Mouse (Mus musculus) CD4-positive, CD25-positive, alpha-beta regulatory T cell, adult 2 months (primary cell): Measurements from ENCODE around the gene Gstp2.
"Not testable (repeated sequence)": the region's sequence is repeated elsewhere in the genome, so short reads cannot be mapped to it uniquely, and the experiment has no call there.

Experiments used
- DNase-seq: peaks from one replicate; pipeline ENCODE4 v3.0.0-alpha.2; 2012; ENCODE audit warnings: low read depth, low spot score

The Gstp2 gene

GRCm38 (mm10) chr19:4070311-4070710, 24.5 kb upstream of the Gstp2 start:
- DNase-seq = no peak

DNA sequence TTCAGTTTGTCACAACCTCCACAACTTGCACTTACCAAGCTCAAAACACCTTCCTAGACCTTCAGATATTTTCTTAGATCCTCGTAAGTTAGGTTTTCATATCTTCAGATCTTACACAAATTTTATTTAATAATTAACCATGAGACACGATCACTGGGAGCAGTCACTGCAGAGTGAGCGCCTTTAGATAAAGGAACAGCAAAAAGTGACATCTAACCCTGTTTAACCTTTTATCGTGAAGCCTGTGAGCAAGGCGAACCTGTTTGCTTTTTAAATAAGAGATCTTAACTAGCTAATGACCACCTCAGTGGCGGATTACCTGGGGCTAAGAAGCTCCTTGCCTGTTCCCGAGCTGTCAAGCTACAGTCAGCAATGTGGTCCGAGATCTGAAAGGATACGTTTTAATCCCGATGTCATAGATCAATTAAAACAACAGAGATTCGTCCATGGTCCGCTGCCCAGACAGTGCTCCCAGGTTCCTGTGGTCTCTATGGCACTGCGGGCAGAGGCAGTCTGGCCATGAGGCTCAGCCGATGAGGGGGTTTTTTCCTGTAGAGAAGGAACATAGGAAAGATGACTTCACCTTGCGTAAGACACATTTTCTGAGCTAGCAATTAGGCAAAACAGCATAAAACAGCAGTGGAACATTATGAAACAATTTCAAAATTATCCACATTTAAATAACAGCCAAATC, 23.0 kb upstream of the Gstp2 start:
- no peak for DNase-seq

DNA sequence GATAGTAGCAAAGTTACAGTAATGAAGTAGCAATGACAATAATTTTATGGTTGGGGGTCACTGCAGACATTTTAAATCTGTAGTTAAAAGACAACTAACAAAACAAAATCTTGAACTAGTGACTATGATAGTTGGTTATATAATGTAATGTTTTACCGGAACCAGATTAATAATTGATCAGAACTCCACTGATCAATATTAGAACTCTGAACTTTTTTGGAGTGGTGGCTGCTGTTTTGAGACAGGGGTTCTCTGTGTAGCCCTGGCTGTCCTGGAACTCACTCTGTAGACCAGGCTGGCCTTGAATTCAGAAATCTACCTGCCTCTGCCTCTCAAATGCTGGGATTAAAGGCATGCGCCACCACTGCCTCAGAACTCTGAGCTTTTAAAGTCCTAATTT, 22.4 kb upstream of the Gstp2 start:
- not testable (repeated sequence) for DNase-seq

- DNase-seq = no peak
Observed at GRCm38 (mm10) chr19:4066877-4067276, 21.1 kb upstream of the Gstp2 start.

DNA sequence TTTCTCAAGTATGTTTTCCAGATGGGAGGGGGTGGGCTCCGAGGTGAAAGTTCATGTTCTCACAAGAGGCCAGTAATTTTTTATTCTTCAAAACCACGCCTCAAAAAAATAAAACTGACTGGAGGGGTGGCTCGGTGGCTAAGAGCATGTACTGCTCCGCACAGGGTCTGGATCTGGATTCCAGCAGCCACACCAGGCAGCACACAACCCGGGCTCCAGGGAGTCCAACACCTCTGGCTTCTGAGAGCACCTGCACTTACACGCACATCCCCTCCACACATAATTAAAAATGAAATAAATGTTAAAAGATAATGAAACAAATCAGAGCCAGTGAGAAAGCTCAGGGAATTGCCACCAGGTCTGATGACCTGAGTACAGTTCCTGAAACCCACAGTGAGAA, 20.5 kb upstream of the Gstp2 start:
- peak; percentile 62 for DNase-seq

GRCm38 (mm10) chr19:4064501-4064900, 18.7 kb upstream of the Gstp2 start:
- not testable (repeated sequence) for DNase-seq

- DNase-seq = not testable (repeated sequence)
Observed at GRCm38 (mm10) chr19:4063357-4063756, 17.5 kb upstream of the Gstp2 start.

DNA sequence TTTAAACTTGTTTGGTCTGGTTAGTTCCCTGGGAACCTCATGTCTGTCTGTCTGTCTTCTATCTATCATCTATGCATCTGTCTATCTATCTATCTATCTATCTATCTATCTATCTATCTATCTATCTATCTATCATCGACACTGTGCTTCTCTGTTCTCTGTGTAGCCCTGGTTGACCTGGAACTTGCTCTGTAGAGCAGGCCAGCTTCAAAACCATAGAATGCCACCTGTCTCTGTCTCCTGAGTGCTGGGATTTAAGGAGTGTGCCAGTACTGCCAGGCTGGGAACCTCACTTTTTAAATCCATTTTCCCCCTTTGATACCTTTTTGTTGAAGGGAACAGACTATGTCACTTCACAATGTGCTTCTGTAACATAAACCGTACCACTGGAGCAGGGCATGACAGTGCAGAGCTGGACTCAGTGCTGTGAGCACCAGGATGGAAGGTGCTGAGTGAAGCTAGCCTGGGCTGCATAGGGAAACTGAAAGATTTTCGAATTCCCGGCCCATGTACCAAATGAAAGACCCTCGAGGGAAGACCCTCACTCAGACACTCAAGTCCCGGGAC, 15.2 kb upstream of the Gstp2 start:
- DNase-seq = peak; percentile 46

- peak; percentile 47 for DNase-seq
Observed at GRCm38 (mm10) chr19:4060044-4060898, 14.4 kb upstream of the Gstp2 start.

- DNase-seq = peak; percentile 84
Observed at GRCm38 (mm10) chr19:4059069-4059740, 13.4 kb upstream of the Gstp2 start, which contains the start of gene Gstp3. Gstp3 (minus strand) TSS chr19:4059569.

DNA sequence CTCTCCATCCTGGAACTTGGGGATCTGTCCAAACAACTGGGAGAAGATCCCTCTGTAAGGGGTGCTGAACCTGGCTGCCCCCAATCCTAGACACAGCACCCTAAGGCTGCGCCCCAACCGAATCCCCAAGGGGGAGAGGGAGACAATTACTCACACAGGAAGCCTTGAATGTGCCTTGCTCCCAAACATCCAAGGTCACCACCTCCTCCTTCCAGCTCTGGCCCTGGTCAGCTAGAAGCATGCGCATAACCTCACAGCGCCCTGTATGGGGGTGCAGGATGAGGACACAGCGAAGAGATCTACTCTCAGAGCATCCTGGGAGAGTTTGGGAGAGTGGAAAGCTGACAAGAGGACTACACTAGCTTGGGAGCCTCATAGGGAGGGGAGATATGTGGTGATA, 12.8 kb upstream of the Gstp2 start:
- no peak for DNase-seq

DNA sequence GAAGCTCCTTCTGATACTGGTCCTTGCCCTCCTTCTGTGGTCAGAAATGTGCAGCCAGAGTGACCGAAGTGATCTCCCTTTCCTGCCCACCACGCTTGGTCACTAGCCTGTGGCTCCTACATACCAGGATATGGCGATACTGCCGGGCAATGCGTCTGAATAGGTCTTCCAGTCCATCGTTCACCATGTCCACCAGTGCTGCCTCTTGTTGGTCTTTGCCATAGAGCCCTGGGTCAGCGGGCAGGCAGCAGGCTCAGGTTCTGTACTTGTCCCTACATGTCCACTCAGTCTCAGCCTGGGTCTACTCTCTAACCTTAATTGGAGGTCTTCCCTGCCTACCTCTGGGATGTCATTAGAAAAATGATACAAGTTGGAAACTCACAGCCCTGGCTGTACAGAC, 12.1 kb upstream of the Gstp2 start:
- DNase-seq = no peak

DNA sequence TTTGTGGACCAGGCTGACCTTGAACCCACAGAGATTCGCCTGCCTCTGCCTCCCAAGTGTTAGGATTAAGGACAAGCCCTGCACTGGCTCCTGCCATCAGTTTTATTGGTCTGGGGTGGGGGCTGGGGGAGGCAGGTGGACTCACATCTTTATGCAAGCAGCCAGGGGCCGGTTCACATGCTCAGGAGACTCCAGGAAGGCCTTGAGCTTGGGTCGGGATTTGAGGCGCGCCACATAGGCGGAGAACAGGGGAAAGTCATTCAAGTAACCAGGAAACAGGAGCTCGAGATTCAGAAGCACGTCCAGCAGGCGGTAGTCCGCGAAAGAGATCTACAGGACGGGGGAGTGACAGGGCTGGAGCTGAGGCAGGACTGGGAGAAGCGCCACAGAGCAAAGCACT, 11.6 kb upstream of the Gstp2 start:
- DNase-seq = no peak

DNA sequence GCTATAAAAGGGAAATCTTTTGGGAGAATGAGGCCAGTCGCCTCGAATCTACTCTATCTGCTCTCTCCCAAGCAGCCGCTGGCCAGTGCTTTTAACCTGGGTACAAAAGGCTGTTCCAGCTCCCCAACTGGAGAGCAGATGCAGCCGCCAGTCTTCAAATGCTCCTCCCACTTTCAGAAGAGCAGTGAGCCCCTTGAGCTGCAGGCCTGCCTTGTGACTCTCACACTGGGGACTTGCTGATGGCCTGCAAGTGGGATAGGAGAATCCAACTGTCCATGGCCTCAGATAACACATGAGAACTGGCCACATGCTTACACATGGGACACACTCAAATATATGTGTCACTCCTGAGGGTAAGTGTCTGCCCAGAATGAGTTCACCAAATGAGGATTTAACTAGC, 10.9 kb upstream of the Gstp2 start:
- no peak for DNase-seq

DNA sequence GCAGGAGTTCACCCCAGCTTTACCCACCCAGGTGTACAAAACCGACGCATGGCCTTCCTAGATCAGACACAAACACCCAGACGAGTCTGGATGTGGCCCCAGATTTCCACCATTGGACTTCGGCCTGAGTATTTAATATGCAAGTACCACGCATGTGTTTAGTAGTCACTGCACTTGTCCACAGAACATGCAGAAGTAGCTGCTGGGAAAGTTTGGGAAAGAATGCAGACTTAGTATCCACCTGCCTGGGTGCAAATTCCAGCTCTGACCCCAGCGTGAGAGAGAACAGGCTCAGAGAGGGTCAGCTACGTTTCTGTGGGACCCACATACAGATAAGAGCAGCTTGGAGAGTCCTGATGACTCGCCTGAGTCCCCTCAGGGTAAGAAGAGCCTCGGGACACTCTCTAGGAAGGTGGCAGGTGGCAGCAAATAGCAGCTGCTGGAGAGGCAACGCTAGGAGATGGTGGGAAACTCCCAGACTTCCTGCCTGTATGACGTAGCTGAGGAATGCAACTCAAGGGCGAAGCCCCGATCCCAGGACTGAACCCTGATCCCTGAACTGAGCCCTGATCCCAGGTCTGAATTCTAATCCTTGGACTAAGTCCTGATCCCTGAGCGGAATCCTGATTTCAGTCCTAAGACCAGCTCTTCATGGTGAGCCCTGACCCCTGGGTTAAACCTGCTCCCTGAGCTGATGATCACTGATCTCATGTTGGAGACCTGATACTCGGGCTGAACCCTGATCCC, 10.3 kb upstream of the Gstp2 start:
- no peak for DNase-seq

DNA sequence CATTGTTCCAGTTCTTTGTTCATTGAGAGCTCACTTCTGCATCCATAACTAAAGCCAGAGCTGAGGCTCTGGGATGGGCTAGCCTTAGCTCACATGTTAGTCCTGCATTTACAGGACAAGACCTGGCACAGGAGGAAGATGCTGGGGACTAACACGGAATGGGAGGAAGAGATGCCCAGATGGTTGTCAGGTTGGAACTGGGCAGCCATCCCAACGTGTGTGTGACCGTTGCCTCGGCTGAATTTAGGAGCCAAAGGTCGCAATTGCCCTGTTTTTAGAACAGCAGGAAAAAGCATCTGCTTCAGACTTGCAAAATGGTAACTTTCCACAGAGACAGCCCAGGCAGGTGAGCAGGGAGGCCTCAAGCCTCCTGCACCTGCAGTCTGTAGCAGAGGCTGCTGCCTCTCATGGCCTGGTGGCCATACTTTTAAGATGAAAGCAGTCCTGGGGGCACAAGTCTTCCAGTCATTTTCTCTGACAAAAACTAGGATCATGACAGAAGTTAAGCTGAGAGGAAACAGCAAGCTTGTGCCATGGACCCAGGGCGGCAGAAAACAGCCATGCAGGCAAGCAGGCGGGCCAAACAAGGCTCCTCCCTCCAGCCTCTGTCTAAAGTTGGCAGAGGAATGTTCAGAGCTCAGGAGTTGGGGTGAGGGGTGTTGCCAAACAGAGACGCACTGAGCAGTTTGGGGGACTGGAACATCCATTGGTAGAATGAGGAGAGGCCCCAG, 9.6 kb upstream of the Gstp2 start:
- no peak for DNase-seq

GRCm38 (mm10) chr19:4054613-4055012, 8.8 kb upstream of the Gstp2 start:
- no peak for DNase-seq

GRCm38 (mm10) chr19:4052516-4053030, 6.8 kb upstream of the Gstp2 start:
- peak; percentile 56 for DNase-seq

DNA sequence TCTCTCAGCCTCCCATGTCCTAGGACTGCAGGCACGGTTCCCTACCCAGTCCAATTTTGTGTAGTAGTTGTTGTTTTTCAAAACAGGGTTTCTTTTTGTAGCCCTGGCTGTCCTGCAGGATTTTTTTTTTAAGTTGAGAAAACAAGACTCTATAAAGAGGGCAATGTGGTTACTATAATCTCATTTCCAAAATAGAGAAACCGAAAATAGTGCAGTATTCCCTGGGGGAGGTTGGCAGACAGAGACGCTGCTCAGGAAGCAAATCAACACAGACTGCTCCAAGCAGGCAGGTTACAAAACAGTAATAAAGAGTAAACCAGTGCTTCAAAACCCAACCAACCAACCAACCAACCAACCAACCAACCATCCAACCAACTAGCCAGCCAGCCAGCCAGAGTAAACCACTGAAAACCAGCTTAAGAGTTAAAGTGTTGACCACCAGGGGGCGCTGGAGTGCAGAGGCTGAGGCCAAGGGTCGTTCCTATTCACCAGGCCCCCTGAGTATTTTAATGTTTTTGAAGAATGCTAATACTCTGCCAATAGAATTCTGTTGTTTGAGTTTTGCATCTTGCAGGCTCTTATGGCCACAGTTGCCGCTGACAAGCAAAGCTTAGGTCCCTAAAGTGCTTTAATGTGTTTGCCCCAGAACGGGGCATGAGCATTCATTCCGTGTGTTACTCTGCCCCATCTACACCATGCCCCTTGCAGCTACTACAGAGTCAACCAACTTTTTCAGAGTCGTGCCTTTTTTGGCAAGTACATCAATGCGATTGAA, 6.1 kb upstream of the Gstp2 start:
- DNase-seq = peak; percentile 85

GRCm38 (mm10) chr19:4051016-4051415, 5.2 kb upstream of the Gstp2 start:
- peak; percentile 47 for DNase-seq
